Mouse (Mus musculus) Muller cell, postnatal 12 days (primary cell): ENCODE measurements at regions not wholly inside any gene's neighbourhood (a gene's known extent, or its start where the extent isn't known, plus 50 kb on each side); places are given as distances from the start of the nearest gene placed in this dataset.

ENCODE experiments used
- DNase-seq: peaks from one replicate; pipeline ENCODE4 v3.0.0-alpha.2; 2015; ENCODE audit errors: inconsistent ontology term

DNA sequence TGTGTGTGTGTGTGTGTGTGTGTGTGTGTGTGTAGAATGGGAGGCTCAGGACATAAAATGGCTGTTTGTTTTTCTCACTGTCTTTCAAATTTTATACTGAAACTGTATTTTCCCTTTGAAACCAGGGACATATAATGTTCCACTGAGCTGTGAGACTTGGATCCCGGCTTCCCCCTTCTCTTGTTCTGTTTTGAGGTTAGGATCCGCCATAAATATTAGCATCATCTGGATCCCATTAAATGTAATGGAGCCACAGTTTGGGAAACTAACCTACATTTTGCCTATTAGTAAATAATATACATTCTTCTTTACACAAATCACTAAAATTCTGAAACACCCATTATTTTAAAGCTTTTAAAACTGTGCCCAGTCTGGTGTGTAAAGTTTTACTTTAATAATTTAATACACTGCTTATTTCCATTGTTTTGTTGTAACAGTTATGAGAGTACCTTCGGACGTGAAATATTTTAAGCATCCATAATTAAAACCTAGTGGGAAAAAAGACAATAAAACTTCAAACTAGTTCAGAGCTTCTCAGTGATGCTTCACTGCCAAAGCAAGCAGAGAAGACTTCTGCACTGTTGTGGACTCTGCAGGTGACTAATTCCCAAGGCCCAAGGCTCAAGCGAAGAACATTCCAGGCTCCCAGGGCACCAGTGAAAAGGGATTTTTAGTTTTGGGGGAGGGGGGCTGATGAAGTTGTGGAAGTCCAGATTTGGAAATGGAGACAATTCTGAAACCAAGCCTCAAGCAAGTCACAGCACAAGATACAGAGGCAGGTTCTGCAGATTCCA lies 684.9 kb downstream of the Fat4 start:
- no peak for DNase-seq

DNA sequence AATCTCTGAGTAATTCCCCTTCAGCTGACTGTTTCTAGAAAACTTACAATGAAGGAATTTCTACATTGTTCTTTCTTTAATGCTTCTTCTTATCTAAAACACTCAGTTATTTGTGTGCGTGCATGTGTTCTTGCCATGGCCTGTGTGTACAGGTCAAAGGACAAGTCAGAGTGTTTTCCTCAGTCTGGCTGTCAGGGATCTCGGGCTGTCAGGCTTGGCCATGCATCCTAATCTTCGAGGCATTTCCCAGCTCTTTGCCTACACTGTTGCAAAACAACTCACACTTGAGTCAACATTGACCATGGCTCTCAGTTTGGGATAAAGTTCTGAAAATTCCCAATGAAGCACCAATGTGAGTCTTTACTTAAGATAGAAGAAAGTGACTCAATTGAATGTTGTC lies 688.5 kb downstream of the Fat4 start:
- no peak for DNase-seq

DNA sequence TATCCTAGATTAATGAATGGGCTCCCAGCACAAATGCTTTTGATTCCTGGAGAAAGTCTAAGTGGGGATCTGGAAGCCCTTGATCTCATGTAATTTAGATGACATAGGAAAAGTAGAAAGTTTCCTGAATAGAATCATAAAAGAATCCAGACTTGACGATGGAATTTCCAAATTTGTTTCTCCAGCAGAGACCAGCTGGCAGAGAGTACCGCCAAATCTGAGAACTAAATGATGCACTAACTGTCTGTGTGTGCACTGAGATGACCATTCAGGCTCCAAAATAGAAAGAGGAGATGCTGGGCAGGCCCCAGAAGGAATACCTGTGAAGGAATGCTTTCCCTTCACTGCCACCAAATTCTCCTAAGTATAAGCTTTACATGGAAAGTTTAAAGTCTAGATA lies 704.6 kb downstream of the Fat4 start:
- DNase-seq = no peak

DNA sequence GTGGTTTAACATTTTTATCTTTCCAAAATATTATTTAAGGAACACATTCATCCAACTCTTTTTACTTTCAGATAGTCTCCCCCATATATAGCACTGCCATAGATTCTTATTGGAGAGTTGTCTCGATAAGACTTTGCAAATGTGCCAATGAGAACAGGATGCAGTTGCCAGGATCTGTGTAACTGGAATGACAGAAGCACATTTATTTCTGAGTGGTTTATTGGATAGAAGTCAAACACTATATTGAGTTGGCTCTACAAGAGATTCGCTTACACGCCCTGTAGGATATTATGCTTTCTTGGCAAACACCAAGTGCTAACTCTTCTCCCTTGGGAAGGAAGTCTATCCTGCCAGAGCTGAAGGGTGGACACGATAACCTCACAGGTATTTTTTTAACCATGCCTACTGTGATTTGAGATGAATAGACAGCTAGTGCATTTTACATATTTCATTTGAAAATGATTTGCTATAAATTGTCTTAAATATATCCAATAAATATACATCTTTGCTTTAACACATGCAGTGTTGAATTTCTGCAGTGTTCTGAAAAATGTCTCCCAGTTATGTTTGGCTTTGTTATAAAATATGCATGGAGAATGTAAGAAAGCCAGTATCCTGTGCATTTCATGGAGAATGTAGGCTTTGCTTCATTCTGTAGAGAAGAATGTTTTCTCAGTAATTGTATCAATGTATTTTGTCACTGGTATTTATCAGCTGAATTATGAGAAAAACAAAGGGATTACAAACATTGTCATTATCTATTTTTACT lies 705.8 kb downstream of the Fat4 start:
- no peak for DNase-seq

DNA sequence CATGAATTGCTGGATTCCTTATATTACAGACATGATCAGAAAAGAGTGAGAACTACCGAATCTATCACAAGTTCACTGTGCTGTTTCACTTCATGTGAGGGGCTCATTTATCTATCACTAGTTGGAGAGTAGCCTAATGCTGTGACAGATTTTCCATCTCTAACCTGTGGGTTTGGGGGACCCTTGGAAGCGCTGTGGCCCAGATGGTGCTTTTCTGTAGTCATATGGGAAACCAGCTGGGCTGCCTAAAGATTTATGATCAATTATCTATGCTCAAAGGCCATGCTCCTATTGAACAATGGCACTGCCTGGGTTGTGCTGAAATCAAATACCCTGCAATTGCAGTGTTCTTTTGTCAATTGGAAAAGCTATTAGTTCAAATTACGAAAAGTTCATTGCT lies 723.2 kb downstream of the Fat4 start:
- no peak for DNase-seq

DNA sequence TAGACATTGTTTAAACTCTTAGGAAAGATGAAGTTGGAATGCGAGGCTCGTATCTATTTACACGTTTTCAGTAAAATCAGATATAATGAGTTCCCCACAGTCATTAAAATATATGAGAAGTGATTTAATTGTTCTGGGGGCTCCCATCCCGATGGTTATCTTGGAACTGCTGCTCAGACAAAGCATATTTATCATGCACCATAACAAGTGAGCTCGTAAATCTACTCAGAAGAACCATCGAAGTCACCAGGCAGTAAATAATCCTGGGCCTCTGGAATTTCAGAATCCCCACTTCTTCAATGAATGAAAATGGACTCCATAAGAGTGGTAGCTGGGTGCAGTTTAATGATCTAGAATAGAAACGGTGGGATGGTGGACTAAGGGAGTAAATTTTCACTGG lies 725.7 kb downstream of the Fat4 start:
- no peak for DNase-seq

DNA sequence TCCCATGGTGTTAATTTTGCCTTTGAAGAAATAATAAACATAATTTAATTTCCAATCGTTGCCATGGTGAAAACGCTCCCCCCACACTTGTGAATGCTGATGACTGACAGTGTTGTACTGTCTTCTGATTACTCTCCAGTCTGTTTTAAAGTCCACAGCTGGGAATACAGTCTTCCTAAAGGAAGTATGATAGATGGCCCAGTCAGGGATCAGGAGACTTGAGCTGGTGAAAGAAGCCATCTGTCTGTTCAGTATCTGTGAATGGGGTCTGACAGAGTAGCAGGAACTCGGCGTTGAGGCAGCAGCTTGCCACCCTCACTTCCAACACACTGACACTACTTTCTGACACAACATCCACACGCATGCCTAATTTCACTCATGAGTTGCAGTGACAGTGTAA lies 751.2 kb downstream of the Fat4 start:
- no peak for DNase-seq

DNA sequence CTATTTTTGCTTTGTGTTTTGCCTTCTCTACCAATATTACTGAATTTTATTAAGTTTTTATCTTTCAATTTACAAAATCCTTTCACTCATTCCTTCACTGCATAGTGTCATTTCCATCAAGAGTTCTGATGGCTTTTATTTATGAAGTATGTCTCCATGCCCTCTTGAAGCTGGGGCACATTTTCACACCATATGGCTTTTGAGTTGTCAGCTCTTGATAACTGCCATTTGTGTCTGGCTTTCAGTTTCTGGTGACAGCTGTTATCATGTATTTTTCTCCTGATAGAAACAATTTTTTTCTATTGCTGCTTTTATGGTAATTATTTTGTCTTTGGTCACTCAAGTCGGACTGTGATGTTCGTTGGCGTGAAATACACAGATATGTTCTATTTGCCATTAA lies 756.5 kb downstream of the Fat4 start:
- no peak for DNase-seq

DNA sequence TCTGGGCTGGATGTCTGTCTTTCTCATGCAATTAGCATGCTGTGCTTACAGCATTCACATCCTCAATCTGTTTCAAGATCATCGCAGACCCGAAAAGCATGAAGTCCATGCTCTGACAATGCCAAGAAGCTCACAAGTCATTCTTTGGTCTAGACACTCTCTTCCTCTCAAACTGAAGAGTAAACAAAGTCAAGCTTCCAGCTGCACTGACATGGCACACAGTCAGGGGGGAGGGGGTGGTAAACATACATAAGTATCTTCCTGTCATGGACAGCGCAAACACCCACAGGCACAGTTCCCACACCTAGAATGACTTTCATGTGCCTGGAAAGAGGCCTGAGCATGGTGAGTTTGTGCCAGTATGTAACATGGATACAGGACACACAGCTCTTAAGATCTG lies 780.1 kb downstream of the Fat4 start:
- no peak for DNase-seq

DNA sequence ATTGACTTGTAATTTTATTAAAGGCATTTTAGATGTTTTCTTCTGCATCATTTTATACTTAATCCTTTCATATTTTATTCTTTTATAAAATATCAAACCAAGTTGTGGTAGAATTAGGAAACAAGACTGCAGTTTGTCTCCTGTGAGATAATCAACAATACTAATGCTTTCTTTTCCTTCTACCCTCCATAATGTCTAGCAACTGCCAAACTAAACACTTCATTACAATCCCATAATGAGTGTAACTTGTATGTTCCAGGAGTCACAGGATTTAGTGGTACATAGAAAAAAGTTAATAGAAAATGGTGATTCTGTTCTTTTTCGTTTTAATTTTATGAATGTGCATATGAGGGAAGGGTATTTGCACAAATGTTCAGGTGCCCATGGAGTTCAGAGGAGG lies 782.4 kb downstream of the Fat4 start:
- DNase-seq = no peak

DNA sequence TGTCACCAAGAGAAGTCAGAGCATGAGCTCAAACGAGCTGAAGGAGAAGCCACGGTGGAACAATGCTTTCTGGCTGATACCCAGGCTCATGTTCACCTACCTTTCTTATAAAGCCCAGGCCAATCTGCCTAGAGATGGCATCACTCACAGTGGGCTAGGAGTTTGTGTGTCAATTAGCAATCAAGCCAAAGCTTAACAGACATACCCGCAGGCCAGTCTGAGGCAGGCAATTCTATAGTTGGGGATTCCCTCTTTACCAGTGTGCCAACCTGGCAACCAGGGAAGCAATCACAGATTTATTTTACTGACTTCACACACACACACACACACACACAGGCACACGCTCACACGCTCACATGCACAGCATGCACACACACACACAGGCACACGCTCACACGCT lies 787.3 kb downstream of the Fat4 start:
- no peak for DNase-seq

DNA sequence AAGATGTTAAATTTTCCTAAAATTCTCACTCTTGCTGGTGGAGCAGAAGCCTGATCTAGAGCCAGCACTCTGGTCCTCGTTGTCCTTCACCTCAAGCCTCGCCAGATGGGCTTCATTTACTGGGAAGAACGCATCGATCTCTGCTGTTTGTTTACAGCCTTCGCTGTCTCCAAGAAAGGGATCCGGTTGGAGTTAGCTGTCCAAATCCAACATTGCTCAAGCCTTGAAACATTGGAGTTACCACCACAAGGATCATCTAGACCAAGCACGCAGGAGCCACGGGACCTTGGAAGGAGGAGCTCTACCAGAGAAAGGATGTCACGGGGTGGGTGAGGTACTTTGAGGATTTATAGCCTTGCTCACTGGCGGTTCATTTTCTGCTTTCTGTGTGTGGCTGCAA lies 788.2 kb downstream of the Fat4 start:
- DNase-seq = no peak

DNA sequence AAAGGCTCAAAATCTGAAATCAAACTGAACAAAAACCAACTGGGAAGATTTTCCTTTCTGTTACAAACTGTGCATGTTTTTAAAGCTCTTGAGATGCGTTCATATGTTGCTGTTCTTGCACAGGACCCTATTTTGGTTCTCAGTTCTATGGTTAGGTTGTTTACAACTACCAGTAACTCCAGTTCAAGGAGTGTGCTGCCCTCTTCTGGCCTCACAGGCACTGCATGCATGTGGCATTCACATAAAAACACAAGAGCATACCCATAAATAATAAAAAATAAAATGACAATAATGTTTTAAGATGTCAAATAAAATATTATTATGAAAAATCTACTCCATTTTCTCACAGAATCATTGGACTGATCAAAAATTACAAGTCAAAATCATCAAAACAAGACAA lies 818.9 kb downstream of the Fat4 start:
- DNase-seq = no peak

DNA sequence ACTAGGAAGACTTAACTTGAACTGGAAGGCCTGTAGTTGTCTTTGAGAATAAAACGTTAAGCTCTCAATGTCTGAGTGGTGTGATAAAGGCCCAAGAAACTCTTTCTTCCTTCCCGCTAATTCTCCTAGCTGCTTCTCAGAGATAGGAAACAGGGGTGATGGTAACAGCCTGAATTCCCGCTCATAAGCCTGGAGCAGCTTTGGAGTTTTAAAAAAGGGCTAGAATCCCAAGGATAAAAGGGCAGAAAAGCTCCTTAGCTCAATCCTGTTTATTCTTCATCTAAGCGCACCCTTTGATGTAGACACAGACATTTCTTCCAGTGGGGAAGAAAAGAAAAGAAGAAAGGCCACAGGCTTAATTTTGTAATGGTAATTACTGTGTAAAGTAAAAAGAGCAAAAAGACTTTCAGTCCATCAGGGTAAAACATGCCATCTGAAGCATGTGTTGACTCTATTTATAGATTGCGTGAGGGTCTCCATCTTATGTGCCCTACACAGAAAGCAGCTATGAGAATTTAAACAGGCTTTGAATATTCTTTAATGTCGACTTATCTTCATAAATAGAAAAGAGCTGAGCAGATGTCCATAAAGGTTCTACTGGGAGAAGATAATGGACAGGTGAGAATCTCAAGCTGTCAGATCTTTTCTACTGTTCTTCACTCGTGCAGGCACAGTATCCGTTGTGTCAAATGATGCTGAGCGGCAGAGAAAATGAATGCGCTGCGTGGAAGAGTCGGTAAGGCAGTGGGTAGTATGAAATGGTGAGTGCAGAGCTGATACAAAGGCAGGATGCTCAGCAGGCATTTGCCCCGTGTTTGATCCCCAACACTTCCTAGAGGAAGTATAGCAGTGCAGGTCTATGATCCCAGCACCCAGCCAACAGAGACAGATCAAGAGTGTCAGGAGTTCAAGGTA lies 818.0 kb upstream of the Intu start:
- DNase-seq = no peak

DNA sequence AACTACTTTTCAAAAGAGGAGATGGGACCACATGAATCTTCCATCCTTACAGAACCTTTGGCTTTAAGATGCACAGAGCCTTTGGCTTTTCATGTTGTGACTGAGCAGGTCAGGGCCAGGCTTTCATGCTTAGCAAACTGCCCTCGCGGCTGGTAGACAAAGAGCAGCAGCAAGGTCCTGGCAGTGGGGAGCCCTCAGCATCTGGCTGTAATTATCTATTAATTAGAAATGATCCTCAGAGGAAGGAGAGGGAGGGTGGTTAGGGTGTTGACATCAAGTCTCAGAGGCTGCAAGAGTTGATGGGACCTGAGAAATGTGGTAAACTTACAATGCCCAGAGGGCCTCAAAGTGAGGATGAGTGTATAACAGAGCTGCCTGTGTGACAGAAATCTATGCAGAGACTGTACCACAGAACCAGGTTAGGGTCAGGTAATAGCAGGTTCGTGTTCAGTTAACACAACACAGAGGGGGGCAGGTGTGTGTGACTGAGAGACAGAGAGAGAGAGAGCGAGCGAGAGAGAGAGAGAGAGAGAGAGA lies 817.0 kb upstream of the Intu start:
- no peak for DNase-seq

DNA sequence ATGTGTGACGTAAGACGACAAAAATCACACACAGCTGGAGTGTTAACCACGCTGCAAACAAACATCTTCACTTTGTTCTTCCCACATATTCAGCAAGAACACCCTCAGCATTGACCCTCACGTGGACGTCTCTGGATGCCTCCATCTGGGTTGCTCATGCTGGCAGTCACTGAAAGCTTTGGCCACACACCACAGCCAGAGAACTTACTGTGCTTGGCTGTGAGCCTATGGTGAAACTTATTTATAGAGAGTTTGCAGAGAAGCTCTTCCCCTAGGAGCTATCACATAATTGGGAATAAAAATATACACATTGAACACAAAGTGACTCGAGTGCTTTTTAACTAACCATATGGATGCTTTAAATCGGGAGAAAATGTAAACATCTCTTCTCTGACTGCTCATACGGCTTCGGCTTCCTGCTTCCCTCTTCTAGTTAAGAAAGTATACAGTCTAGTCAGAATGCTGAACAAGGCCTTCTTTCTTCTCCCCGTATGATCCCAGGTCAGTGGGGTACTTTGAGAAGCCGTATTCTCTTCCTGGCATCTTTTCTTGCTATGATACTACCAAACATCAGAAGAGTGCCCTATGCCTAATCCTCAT lies 812.0 kb upstream of the Intu start:
- no peak for DNase-seq

DNA sequence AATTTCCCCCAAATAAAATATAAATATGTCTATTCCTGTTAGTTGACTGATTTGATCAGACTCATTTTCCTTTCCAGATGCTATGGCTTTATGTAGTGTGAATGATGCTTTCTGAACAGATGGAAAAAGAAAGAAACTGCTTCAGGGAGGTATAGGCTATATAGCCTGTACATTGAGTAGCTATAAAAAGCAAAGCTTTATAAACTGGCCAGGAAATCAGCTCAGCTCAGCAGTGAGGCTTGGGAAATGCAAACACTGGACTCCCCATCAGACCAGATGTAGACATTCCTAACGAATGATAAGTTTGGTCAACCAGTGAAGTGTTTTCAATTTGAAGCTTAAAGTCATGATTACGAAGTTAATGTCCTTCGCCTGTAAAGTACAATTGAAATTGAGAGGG lies 805.3 kb upstream of the Intu start:
- DNase-seq = no peak

DNA sequence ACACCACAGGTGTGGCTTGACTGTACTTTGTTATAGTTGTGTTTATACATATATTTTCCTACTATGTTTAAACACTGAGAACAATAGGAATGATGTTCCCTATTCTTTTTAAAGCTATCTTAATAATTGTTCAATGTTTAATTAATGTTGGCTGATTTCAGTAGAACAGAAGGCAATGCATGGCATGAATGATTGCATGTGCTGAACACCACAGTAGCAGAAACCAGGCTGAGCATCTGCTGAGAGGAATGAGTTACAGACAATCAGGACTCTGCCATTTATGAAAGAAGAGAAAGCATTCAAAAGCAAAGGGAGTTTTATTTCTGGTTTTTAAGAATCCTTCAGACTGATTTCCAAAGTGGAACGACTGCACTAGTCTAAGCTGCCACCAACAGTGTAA lies 794.4 kb upstream of the Intu start:
- DNase-seq = no peak

DNA sequence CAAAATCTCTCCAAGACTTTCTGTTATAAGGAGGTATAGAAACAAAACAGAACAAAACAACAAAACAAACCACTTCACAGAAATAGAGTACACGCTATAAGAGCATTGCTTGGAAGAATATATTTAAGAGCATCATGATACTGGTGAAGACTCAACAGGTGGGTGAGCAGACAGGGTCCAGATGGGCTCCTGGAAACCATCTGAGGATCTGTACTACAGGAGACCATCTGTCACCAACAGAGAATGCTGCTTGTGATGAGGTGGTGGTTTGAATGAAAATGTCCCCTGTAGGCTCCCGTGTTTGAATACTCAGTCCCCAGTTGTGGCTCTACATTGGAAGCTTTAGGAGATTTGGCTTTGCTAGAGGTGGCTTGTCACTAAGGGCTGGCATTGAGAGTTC lies 785.1 kb upstream of the Intu start:
- no peak for DNase-seq

DNA sequence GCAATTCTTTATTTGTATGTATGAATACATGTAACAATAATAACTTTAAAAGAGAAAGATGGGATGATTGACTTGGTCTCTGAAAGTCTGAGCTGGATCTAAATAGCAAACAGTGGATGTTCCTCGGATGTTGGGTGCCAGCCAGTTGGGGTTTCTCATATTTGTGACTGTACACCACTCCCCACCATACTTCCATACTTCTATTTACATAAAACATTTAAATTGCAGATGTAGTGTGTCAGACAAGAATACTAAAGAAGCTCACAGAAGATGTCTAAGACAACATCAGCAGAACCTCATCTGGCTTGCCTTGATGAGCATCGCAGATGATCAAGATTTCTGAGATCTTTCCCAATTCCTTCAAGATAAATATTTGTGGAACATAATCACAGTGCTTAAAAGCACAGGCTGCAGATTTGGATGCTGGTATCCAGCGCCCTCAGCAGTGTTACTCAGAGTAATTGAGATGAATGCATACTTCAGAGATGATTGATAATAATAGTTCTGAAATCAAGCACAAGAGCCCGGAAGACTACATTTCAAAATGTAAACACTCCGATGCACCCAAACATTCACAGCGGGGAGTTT lies 762.0 kb upstream of the Intu start:
- DNase-seq = no peak

DNA sequence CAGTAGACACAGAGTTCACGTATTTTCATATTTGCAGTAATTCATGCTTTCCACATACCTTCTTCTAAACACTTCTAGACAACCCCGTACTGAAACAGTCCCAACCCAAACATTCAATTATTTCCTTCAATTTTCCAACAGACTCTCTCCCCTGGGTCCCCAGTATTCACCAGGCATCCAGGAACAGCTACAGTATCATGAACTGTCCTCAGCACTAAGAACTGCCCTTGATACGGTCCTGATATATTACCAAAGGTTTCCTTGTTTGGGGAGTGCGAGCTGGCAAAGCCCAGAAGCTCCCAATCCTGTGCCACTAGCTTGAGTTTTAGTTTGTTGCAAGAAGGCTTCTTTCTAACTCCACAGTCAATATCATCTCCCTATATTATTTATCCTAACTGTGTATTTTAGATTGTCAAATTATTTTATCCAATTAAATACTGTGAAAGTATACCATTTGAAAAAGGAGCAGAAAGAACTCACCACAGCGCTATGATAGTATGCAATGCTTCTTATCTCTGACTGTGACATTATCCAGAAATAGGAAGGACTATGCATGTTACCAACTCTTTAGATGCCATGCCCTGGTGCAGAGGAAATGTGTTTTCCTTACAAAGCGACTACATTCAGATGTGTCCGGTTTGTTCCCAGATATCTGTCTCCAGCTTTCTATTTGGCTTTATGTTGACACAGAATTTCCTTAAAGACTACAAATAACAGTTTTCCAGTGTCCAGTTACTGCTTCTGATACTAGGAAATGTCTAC lies 754.6 kb upstream of the Intu start:
- no peak for DNase-seq
